Mouse (Mus musculus) bone marrow, adult 2 months (tissue): Measurements from ENCODE around the gene Gna11.

Experiments
- CTCF ChIP-seq: fragments of 200-500 bp; IDR thresholded peaks from 2 replicates; pipeline ENCODE4 v1.5.1; 2011; ENCODE audit warnings: low read length, control low read depth; ENCODE audit not compliant: control insufficient read depth, insufficient read depth
- POLR2A ChIP-seq: fragments of 200-500 bp; IDR thresholded peaks from 2 replicates; pipeline ENCODE4 v1.6.1; 2011; ENCODE audit warnings: low read depth, mild to moderate bottlenecking, control low read depth, low read length, borderline replicate concordance; ENCODE audit not compliant: control insufficient read depth

GRCm38 (mm10) chr10:81575208-81575631, 30.2 kb upstream of the Gna11 start:
- TF ChIP-seq CTCF (no peak), POLR2A (no peak)
